Mouse (Mus musculus) neural tube, embryonic 12.5 days (tissue): ENCODE measurements around the gene Comt. TPM values are rescaled to one million over a fixed set of nuclear protein-coding genes. Genes with fewer than 3 reads are reported as not detected.

ENCODE experiments used
- ATAC-seq: fragments of 200-750 bp; cut with Nextera tagmentation; 2 replicates; pipeline ENCODE4 v1.8.0; 2017; ENCODE audit warnings: low read depth, mild to moderate bottlenecking, moderate TSS enrichment, moderate library complexity; ENCODE audit not compliant: low FRiP score
- H3K27ac ChIP-seq: fragments of 300-500 bp; sonication (generic); 2 replicates; pipeline ENCODE4 v1.5.1; 2016
- H3K27me3 ChIP-seq: fragments of 300-500 bp; sonication (generic); replicated peaks from 2 replicates; pipeline ENCODE4 v1.6.1; 2016; ENCODE audit warnings: mild to moderate bottlenecking
- H3K36me3 ChIP-seq: fragments of 300-500 bp; sonication (generic); 2 replicates; pipeline ENCODE4 v1.6.1; 2016; ENCODE audit warnings: mild to moderate bottlenecking
- H3K4me1 ChIP-seq: fragments of 300-500 bp; sonication (generic); 2 replicates; pipeline ENCODE4 v1.6.1; 2016
- H3K4me2 ChIP-seq: fragments of 300-500 bp; sonication (generic); replicated peaks from 2 replicates; pipeline ENCODE4 v1.6.1; 2016; ENCODE audit warnings: mild to moderate bottlenecking
- H3K4me3 ChIP-seq: fragments of 300-500 bp; sonication (generic); 2 replicates; pipeline ENCODE4 v1.5.1; 2016
- H3K9ac ChIP-seq: fragments of 300-500 bp; sonication (generic); 2 replicates; pipeline ENCODE4 v1.6.1; 2016; ENCODE audit warnings: mild to moderate bottlenecking
- H3K9me3 ChIP-seq: fragments of 300-500 bp; sonication (generic); 2 replicates; pipeline ENCODE4 v1.6.1; 2016; ENCODE audit warnings: mild to moderate bottlenecking
- WGBS: fragments of 180-500 bp; shearing (Covaris S2); methylation state at CpG from one replicate; pipeline ENCODE4 v1.1.7; 2016; 5-methylcytosine and 5-hydroxymethylcytosine counted together
- polyA plus RNA-seq: library from polyadenylated mRNA; unstranded; fragments of >200 nt; fragmentation: Nextera tagmentation; extraction: Ambion mirVana; gene quantifications from 2 replicates; pipeline ENCODE4 v1.2.1, GENCODE M21; 2016

Gene Comt
- polyA plus RNA-seq, 1 experiment from 2014 or later = 68.6 TPM

DNA sequence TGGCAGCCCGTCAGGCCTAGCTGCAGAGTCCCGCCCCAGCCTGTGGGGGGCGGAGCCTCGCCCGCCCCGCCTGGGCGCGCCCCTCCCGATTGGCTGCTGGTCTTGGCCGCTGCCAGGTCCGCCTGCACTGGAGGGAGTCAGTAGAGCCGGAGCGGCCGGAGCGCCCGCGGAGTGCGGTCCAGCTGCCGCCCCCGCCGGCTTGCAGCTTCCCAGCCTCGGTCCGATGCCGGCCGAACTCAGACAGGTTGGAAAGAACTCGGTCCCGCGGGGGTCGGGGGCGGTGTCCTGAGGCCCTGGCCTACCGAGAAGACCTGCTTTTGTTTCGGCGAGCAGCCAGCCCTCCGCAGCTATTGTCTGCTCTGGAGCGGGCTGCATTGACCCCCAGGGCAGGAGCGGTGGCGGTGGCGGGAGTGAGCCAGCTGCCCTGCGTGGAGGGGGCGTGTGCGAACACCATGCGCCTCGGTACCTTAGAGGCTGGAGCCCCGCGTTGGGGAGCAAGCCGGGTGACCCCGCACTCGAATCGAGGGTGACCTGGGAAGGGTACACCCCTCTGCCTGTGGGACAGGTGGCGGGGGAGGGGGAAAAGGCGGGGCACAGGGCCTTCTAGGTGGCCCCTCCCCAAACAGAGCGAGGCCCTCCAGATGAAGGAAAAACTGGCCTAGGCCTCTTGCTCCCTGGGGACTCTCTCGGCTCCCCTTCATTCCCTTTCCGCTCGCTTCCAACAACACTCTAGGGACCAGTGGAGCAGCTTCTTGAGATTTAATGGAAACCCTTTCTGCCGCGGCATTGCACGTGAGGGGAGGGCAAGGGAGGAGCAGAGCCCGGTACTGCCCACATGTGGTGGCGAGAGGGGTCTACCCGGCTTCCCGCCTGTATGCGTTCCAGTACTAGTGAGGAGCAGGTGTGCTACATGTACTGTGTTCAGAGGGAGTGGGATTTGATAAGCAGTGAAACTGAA lies 33.9 kb downstream of the Comt start:
- Histone ChIP-seq H3K9ac (peak overlapping the region; percentile 91), H3K27ac (peak overlapping the region; percentile 82), H3K36me3 (peaks cover 11% of the 10 kb centered on the region), H3K27me3 (no peaks in the 10 kb centered on the region), H3K9me3 (no peaks in the 10 kb centered on the region), H3K4me1 (peaks cover 58% of the 10 kb centered on the region), H3K4me2 (peak overlapping the region; percentile 92), H3K4me3 (peak overlapping the region; percentile 79)
- under 1% methylated on average over 63 of the region's 63 CpGs for whole genome bisulfite sequencing
- ATAC-seq = peak; percentile 72

DNA sequence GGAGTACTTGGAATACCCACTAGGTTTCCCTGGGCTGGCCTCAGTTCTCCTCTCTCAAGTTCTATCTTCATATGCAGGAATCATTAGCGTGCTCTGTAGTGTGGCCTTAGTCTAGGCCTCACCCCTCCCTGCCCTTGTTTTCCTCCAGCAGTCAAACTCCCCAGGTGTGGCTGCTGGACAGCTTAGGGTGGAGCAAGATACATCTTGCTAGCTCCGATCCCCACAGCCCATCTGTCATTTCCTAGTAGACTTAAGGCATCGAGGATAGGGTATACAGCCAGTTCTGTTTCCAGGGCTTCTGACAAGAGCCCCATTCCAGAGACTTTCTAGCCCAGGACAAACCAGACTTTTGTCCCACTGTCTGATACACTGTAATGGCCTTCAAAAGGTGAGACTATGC lies 34.9 kb downstream of the Comt start:
- Histone ChIP-seq H3K4me2 (no peak overlapping the region), H3K9me3 (no peaks in the 10 kb centered on the region), H3K27ac (0 out of 2 replicates have a peak overlapping the region, but pooled peaks have one; percentile 82), H3K27me3 (no peaks in the 10 kb centered on the region), H3K9ac (no peak overlapping the region), H3K4me3 (no peak overlapping the region), H3K36me3 (peaks cover 1% of the 10 kb centered on the region), H3K4me1 (peaks cover 67% of the 10 kb centered on the region)
- no peak for ATAC-seq
- 89% methylated on average over 3 of the region's 3 CpGs for WGBS

DNA sequence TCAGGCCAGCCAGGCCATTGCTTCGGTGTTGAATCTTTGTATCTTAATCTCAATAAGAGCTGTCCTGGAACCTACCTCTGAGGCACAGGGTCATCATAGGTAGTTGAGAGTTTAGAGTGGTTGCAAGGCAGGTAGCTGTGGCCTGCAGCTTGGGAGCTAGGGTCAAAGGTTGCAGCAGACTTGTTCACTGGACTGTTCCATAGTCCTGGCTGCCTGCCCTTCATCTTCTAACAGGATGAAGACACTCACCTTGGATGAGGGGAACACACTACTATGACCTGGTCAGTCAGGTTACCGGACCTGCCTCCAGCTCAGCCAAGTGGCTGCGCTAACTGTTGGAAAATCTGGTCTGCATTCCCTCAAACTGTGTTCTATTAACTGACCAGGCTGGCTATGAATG lies 35.5 kb downstream of the Comt start:
- Histone ChIP-seq H3K9me3 (no peaks in the 10 kb centered on the region), H3K4me1 (peaks cover 61% of the 10 kb centered on the region), H3K4me2 (no peak overlapping the region), H3K9ac (no peak overlapping the region), H3K27ac (no peak overlapping the region), H3K27me3 (no peaks in the 10 kb centered on the region), H3K4me3 (no peak overlapping the region), H3K36me3 (no peaks in the 10 kb centered on the region)
- 97% methylated on average over 3 of the region's 3 CpGs for WGBS
- no peak for ATAC-seq

DNA sequence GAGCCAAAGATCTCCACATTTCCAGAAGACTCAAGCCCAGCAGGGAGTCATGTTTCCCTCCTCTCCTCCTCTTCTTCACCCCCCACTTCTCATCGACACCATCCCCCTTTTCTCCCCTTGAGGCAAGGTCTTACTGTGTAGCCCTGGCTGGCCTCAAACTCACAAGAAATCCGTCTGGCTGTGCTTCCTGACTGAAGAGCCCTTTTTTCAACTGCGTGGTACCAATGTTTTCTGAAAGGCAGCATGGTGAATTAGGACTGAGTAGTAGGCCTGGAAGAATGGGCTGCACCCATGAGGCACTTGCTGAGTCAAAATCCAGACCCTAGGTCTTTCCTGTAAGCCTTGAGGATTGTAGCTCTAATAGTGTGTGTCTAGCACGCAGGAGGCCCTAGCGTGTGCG lies 36.3 kb downstream of the Comt start:
- H3K27me3 ChIP-seq = no peaks in the 10 kb centered on the region
- no peak overlapping the region for H3K27ac ChIP-seq
- H3K36me3 ChIP-seq = no peaks in the 10 kb centered on the region
- ATAC-seq = no peak
- no peaks in the 10 kb centered on the region for H3K9me3 ChIP-seq
- H3K4me2 ChIP-seq = no peak overlapping the region
- 75% methylated on average over 6 of the region's 6 CpGs for WGBS
- no peak overlapping the region for H3K9ac ChIP-seq
- H3K4me1 ChIP-seq = peaks cover 54% of the 10 kb centered on the region
- no peak overlapping the region for H3K4me3 ChIP-seq

DNA sequence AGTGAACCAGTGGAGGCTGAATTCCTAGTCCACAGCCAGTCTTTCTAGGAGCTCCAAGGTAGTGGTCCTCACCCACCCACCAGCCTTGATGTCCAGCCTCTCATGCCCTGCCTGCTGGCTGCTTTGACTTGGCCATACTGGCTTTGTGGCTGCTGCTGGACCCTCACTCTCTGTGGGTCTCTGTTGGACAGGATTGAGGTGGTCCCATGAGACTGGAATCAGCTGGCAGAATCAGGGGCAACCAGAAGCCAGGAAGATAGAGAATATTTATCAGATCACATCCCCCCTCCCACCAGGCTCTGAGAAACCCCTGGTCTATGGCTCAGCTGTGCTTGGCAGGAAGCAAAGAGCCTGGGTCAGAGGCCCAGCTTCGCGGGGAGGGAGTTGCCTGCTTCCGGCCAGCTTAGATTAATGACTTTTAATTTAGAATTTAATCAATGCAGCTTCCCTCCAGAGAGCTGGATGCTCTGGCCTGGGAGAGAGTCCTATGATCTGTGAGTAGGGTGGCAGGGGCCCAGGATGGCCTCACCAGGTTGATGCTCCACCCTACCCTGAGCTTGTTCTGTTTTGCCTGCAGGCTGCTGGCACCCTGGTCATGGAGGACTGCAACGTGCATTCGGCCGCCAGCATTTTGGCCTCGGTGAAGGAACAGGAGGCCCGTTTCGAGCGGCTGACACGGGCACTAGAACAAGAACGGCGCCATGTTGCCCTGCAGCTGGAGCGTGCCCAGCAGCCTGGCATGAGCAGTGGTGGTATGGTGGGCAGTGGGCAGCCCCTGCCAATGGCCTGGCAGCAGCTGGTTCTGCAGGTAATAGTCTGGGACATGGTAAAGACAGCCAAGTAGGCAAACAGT lies 37.8 kb downstream of the Comt start:
- 73% methylated on average over 14 of the region's 14 CpGs for WGBS
- H3K27ac ChIP-seq = peak overlapping the region; percentile 54
- H3K9ac ChIP-seq = no peak overlapping the region
- peaks cover 49% of the 10 kb centered on the region for H3K4me1 ChIP-seq
- H3K4me2 ChIP-seq = no peak overlapping the region; the same call in 1 of the 2 replicates
- H3K4me3 ChIP-seq = no peak overlapping the region
- no peaks in the 10 kb centered on the region for H3K36me3 ChIP-seq
- H3K9me3 ChIP-seq = no peaks in the 10 kb centered on the region
- no peaks in the 10 kb centered on the region for H3K27me3 ChIP-seq
- ATAC-seq = no peak

DNA sequence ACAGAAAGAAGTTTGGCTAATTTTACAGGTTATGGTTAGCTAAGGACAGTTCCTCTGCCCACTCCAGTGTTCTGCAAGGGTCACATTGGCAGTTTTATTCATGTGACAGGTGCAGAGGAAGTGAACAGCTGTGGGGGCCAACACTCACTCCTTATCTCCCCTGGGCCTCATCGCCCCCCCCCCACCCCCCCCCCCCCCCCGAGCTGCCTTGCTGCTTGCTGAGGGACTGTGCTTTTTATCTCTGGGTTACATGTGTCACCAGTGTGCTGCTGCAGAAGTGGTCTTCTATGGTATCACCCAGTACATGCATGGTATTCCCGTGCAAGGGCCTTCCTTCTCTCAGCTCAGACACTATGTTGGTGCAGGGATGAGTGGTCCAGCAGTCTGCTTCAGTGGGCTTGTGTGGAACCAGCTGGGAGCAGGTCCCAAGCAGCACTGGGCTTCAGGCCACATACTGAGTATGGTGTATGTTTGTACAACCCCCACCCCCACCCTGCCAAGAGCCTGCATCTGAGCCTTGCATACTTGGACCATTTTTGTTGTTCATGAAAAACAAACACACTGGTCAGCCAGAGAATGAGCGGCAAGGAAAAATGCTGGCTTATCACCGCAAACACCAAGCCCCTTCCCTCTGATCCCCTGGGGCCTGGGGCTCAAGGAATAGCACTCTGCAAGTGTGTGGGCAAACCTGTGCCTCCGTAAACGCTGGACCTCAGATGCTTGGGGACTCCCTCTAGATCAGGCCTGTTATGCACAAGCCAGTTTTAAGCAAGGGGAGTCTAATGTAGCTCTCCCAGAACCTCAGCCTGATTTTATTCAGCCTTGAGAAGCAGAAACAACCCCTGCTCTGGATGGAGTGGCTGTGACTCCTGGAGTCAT lies 38.7 kb downstream of the Comt start:
- ATAC-seq = no peak
- Histone ChIP-seq H3K4me3 (no peak overlapping the region), H3K36me3 (no peaks in the 10 kb centered on the region), H3K4me2 (peak overlapping the region; percentile 18), H3K9ac (no peak overlapping the region), H3K27ac (peak overlapping the region; percentile 54), H3K27me3 (no peaks in the 10 kb centered on the region), H3K9me3 (no peaks in the 10 kb centered on the region), H3K4me1 (peaks cover 51% of the 10 kb centered on the region)
- WGBS = 51% methylated on average over 7 of the region's 7 CpGs

DNA sequence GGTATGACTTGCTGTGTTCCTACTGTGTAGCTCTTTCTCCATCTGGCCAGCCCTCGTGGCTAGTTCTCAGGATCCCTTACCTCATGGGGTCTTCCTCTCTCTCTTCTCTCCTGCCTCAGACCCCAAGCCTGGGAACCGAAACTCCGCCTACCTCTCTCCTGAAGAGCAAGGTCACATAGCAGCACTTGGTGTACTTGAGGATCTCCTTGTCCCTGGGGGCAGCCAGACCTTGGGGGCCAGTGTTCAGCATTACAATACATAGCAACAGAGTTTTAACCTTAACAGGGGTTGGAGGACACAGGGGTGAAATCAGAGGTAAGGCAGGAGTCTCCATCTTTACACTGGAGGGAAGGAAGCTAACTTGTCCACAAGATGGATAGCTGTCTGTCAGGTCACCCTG lies 39.7 kb downstream of the Comt start:
- Histone ChIP-seq H3K27ac (no peak overlapping the region), H3K9ac (no peak overlapping the region), H3K4me3 (no peak overlapping the region)

DNA sequence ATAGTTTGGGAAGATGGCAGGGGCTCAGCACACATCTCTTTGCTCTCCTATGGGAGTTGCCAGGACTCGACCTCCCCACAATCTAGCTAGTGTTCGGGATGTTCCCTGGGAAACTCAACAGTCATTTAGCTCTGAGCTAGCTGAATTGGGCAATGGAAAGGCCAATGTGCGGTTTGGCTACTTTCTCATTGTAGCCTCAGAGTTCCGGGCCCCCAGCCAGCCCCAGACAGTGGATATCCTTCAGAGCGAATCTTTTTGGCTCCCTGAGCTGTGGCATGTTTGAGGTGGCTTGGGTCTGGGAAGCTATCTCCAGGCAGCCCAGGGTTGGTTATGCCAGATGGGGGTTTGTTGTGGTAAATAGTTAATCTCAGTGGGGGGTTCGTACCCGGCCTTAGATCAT lies 40.2 kb downstream of the Comt start:
- H3K36me3 ChIP-seq = no peaks in the 10 kb centered on the region
- no peak overlapping the region for H3K27ac ChIP-seq
- H3K9me3 ChIP-seq = no peaks in the 10 kb centered on the region
- no peak for ATAC-seq
- H3K4me1 ChIP-seq = peaks cover 61% of the 10 kb centered on the region
- H3K4me2 ChIP-seq = no peak overlapping the region
- no peak overlapping the region for H3K9ac ChIP-seq
- WGBS = 82% methylated on average over 7 of the region's 7 CpGs
- no peak overlapping the region for H3K4me3 ChIP-seq
- no peaks in the 10 kb centered on the region for H3K27me3 ChIP-seq

More for the DNA sequence above, 39.7 kb downstream of the Comt start:
- H3K36me3 ChIP-seq = no peaks in the 10 kb centered on the region
- peaks cover 57% of the 10 kb centered on the region for H3K4me1 ChIP-seq
- WGBS = 61% methylated on average over 3 of the region's 3 CpGs
- no peaks in the 10 kb centered on the region for H3K27me3 ChIP-seq
- no peak overlapping the region for H3K4me2 ChIP-seq
- no peak for ATAC-seq
- H3K9me3 ChIP-seq = no peaks in the 10 kb centered on the region

DNA sequence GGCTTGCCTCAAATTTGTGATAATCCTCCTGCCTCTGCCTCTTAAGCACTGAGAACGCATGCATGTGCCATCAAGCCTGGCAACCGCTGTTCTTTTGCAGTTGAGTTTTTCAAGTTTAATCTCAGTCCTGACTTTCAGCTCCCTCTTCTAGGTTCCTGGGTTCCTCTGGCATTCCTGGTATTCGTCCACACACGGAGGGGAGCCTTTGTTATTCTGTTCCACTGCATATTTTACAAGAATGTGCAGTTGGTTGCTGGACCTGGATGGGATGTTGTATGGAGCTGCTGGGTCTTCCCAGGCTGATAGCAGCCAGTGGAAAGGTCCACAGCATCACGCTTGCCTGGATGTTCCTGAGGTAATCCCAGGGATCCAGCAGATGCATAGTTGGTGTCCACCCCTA lies 41.2 kb downstream of the Comt start:
- H3K4me1 ChIP-seq = peaks cover 71% of the 10 kb centered on the region
- whole genome bisulfite sequencing = 67% methylated on average over 5 of the region's 5 CpGs
- H3K27me3 ChIP-seq = no peaks in the 10 kb centered on the region
- no peak for ATAC-seq
- H3K36me3 ChIP-seq = no peaks in the 10 kb centered on the region
- H3K4me3 ChIP-seq = no peak overlapping the region
- H3K27ac ChIP-seq = no peak overlapping the region
- H3K9ac ChIP-seq = no peak overlapping the region
- H3K4me2 ChIP-seq = no peak overlapping the region
- no peaks in the 10 kb centered on the region for H3K9me3 ChIP-seq

DNA sequence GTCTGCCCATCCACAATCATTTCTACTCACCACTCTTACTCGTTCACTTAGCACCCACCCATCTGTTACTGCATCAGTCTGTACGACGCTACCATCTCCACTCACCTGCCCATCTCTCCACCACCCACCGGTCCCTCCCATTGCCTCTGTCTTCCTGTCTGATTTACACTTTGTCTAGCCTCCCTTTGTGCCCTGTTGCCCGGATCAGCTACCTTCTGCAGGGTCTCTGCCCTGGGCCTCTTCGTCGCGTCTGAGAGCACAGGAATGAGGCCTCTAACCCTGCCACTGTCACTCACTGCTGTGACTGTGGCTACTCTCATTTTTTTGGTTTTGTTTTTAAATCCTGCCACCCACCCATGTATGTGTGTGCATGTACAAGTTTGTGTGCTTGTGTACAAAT lies 42.0 kb downstream of the Comt start:
- no peak for ATAC-seq
- Histone ChIP-seq H3K27me3 (no peaks in the 10 kb centered on the region), H3K9me3 (no peaks in the 10 kb centered on the region), H3K4me1 (peaks cover 78% of the 10 kb centered on the region), H3K27ac (no peak overlapping the region), H3K4me2 (no peak overlapping the region), H3K36me3 (no peaks in the 10 kb centered on the region), H3K4me3 (no peak overlapping the region), H3K9ac (no peak overlapping the region)
- 64% methylated on average over 8 of the region's 8 CpGs for WGBS

DNA sequence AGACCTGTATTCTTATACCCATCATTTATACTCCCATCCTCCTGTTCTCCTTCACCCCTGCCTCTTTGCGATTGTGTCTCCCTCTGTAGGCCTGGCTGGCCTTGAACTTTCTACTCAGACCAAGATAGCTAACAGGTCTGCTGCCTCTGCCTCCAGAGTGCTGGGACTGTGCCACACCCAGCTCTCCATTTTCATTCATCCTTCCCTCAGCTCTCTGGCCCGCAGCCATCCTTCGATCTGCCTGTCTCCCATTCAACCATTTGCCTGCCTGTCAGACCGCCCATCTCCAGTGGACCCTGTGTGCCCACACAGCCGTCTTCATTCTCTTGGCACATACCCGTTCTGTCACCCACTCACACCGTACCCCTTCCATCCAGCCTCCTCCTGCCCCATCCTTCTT lies 42.4 kb downstream of the Comt start:
- no peaks in the 10 kb centered on the region for H3K9me3 ChIP-seq
- no peaks in the 10 kb centered on the region for H3K36me3 ChIP-seq
- WGBS = 74% methylated on average over 7 of the region's 7 CpGs
- H3K27me3 ChIP-seq = no peaks in the 10 kb centered on the region
- ATAC-seq = no peak
- peak overlapping the region; percentile 12; the same call in 1 of the 2 replicates for H3K27ac ChIP-seq
- no peak overlapping the region for H3K9ac ChIP-seq
- H3K4me2 ChIP-seq = no peak overlapping the region
- no peak overlapping the region for H3K4me3 ChIP-seq
- peaks cover 80% of the 10 kb centered on the region for H3K4me1 ChIP-seq
